Mouse (Mus musculus) lung, adult 2 months (tissue): ENCODE measurements at regions not wholly inside any gene's neighbourhood (a gene's known extent, or its start where the extent isn't known, plus 50 kb on each side); places are given as distances from the start of the nearest gene placed in this dataset.

Source experiments
- CTCF ChIP-seq: fragments of 200-500 bp; IDR thresholded peaks from 2 replicates; pipeline ENCODE4 v1.5.1; 2011; ENCODE audit warnings: mild to moderate bottlenecking, low read length, control low read depth; ENCODE audit not compliant: insufficient read depth
- POLR2A ChIP-seq: fragments of 200-500 bp; IDR thresholded peaks from 2 replicates; pipeline ENCODE4 v1.6.1; 2011; ENCODE audit warnings: low read depth, mild to moderate bottlenecking, control low read depth, low read length, borderline replicate concordance; ENCODE audit errors: extremely low read depth

- TF ChIP-seq CTCF: no peak
- no peak for TF ChIP-seq POLR2A
These were observed 366.1 kb downstream of the Rergl start for GRCm38 (mm10) chr6:139135693-139136092.
